Mouse (Mus musculus) right cerebral cortex, adult 18-20 months (tissue): ENCODE data around the gene Wfdc15b.

ENCODE experiments used
- DNase-seq: peaks from one replicate; pipeline ENCODE4 v3.0.0; 2022; ENCODE audit warnings: mixed read lengths

Wfdc15b gene

DNA sequence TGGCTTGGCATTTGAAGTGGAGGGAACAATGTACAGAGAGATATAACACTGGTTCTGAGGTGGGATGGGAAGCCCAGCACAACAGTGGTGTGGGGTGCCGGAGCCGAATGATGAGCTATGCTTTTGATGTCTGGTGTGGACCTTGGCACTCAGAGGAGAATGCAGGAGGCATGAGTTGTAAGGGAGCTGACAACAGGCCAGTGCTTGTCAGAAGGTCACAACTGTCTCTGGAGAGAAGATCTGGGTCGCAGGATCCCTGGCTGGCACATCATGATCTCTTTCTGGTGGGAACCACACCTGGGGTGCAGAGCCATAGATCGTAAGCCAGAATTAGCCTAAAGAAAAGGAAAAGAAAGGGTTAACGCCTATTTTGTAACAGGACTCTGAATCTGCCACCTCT lies 43.6 kb downstream of the Wfdc15b start:
- no peak for DNase-seq

DNA sequence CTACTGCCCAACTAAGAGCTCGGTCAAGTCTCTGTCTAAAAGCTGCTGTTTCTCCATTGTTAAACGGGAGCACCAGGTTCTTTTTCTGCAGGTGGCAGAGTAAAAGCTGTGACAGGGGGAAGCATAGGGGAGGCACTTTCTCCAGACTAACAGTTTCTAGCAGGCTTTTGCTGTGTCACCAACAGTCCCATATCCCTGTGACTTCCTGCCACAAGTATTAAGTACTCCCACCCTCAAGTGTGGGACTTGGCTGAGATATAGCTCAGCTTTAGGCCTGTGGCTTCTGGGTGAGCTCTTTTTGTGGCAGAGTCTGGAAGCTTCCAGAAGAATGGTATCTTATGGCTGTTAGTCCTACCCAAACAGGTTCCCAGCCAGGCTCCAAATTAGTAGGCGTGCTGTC lies 45.6 kb downstream of the Wfdc15b start:
- no peak for DNase-seq

- DNase-seq: peak; percentile 93
Measured at GRCm38 (mm10) chr2:164174649-164175395, 46.6 kb downstream of the Wfdc15b start.

DNA sequence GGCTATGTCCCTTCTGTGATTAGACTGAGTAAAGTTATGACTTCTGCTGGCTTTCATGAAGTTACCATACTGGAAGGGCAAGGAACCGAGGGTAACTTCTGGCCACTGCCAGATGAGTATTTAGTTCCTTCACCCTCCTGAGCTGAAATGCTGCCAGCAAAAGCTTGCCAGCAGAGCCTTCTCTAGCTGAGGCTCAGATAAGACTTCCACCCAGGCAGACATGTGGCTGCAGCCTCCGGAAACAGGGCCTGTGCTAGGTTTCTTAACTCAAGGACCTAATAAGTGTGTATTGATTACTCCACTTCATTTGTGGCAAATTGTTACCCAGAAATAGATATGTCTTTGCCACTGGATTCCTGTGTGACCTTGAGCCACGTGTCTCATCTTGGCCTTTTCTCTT lies 48.1 kb downstream of the Wfdc15b start:
- no peak for DNase-seq

- DNase-seq: peak; percentile 39
Measured at GRCm38 (mm10) chr2:164170902-164171301, 50.6 kb downstream of the Wfdc15b start, which contains the start of gene Kcns1. Gene Kcns1 (minus strand): TSS chr2:164171113.

- DNase-seq: peak; percentile 24
Measured at GRCm38 (mm10) chr2:164170326-164170725, 51.1 kb downstream of the Wfdc15b start.

DNA sequence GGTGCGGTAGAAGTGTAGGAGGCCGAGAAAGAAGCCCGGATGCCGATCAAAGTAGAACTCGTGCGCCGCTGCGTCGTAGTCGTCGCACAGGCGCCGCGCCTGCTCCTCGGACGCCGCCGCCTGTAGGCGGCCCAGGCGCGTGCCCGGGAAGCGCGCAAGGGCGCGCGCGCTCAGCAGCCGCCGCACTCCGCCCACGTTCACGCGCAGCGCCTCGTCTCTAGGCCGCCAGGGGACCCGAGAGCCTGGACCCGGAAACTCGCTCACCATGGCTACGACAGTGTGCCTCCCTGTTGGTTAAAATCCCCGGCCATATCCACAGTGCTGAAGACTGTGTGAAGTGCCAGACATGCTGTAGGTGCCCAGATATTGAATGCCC lies 52.9 kb downstream of the Wfdc15b start:
- peak; percentile 60 for DNase-seq

DNA sequence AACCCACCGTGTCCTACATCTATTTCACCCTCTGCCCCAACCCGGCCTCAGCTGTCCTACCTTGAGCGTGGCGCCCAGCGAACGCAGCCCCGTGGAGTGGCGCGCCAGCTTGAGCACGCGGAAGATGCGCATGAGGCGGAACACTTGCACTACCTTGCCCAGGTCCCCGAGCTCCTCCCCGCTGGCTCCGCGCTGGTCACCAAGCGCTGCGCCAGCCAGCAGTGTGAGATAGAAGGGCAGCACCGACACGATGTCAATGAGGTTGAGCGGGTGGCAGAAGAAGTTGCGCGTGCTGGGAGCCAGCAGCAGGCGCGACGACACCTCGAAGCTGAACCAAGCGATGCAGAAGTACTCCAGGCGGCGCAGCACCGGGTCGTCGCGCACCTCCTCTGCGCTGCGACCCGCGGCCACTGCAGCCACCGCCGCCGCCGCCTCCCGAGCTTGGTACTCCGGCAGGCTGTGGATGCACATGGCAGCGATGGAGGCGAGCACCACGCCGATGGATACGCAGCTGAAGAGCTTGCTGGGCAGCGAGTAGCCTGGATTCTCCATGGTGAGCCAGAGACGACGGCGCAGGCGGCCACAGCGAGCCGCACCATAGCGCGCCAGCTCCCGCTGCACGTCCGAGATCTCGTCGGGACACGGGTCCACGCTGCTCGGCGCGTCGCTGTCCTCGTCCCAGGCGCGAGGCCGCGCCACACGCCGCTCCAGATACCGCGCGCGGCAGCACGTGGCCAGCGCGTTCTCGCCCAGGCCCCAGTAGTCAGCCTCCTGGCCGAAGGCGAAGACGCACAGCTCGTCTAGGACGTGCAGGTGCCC lies 53.5 kb downstream of the Wfdc15b start:
- no peak for DNase-seq

DNA sequence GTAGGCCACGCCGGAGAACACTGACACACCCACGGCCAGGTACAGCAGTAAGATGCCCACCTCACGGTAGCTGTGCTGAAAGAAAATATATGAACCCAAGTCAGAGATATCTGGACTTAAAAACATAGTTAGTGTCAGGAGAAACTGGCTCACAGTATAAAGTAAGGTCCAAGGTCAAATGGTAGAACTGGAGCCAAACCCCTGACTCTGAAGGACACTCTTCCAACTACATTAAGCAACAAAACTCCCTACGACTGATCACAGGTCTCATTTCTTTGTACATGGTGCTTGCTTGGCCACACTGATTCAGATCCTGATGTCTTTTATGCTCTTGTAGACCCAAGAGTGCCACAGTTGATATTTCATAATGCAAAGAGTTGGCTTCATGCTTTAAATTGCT lies 56.5 kb downstream of the Wfdc15b start:
- no peak for DNase-seq
